Mouse (Mus musculus) spleen, adult 2 months (tissue): ENCODE measurements around the gene Uap1. TPM values are rescaled to one million over a fixed set of nuclear protein-coding genes. Genes with fewer than 3 reads are reported as not detected.

Source experiments
- DNase-seq, 2 experiments: peaks; one replicate each; pipeline versions ENCODE4 v3.0.0 to v3.0.0-alpha.2; 2012 to 2021; ENCODE audit warnings: low spot score in 2 of 2, low read depth in 1 of 2
- H3K27ac ChIP-seq: fragments of 200-500 bp; 2 replicates; pipeline ENCODE4 v1.5.1; 2012; ENCODE audit warnings: low read length, inconsistent platforms; ENCODE audit not compliant: insufficient read depth
- H3K27me3 ChIP-seq: fragments of 200-500 bp; 2 replicates; pipeline ENCODE4 v1.6.1; 2012; ENCODE audit warnings: mild to moderate bottlenecking, moderate library complexity, low read length, inconsistent platforms; ENCODE audit not compliant: control insufficient read depth, insufficient read depth
- H3K36me3 ChIP-seq: fragments of 200-500 bp; 2 replicates; pipeline ENCODE4 v1.6.1; 2012; ENCODE audit warnings: mild to moderate bottlenecking, low read length, inconsistent platforms; ENCODE audit not compliant: control insufficient read depth, insufficient read depth
- H3K4me1 ChIP-seq: fragments of 200-500 bp; 2 replicates; pipeline ENCODE4 v1.6.1; 2011; ENCODE audit warnings: inconsistent platforms; ENCODE audit not compliant: control insufficient read depth, insufficient read depth, insufficient read length
- H3K4me3 ChIP-seq: fragments of 200-500 bp; 2 replicates; pipeline ENCODE4 v1.5.1; 2011; ENCODE audit warnings: mild to moderate bottlenecking, inconsistent platforms; ENCODE audit not compliant: insufficient read depth, insufficient read length; ENCODE audit errors: extremely low read depth
- CTCF ChIP-seq: fragments of 200-500 bp; IDR thresholded peaks from 2 replicates; pipeline ENCODE4 v1.5.1; 2011; ENCODE audit warnings: mild to moderate bottlenecking, inconsistent platforms; ENCODE audit not compliant: insufficient read depth, insufficient read length, insufficient replicate concordance; ENCODE audit errors: extremely low read depth
- POLR2A ChIP-seq: fragments of 200-500 bp; IDR thresholded peaks from 2 replicates; pipeline ENCODE4 v1.6.1; 2011; ENCODE audit warnings: low read depth, low read length, inconsistent platforms
- WGBS: fragments of 180-500 bp; shearing (Covaris S2); methylation state at CpG from one replicate; pipeline ENCODE4 v1.1.7; 2018; 5-methylcytosine and 5-hydroxymethylcytosine counted together
- polyA plus RNA-seq: library from polyadenylated mRNA; depleted of rRNA; stranded (reverse); fragments of >200 nt; gene quantifications from 2 replicates; pipeline ENCODE4 v1.2.3, GENCODE M21; 2012

Uap1 gene
- polyA plus RNA-seq, 1 experiment = 6.8 TPM

- no peak for TF ChIP-seq POLR2A
- no peak for TF ChIP-seq CTCF
- H3K4me1 ChIP-seq = no peaks in the 10 kb centered on the region; the same call in none of the 2 replicates
- H3K36me3 ChIP-seq = peaks cover 10% of the 10 kb centered on the region
- H3K27me3 ChIP-seq = no peaks in the 10 kb centered on the region
- no peak overlapping the region for H3K4me3 ChIP-seq
- DNase-seq = no peak
- WGBS = 75% methylated on average over 3 of the region's 3 CpGs
- H3K27ac ChIP-seq = no peak overlapping the region
Observed at GRCm38 (mm10) chr1:170164913-170165312, 9.8 kb downstream of the Uap1 start.

- Histone ChIP-seq H3K4me1 (no peaks in the 10 kb centered on the region; the same call in none of the 2 replicates), H3K27me3 (no peaks in the 10 kb centered on the region), H3K4me3 (no peak overlapping the region), H3K27ac (no peak overlapping the region), H3K36me3 (peaks cover 12% of the 10 kb centered on the region)
- TF ChIP-seq POLR2A (no peak), CTCF (no peak)
- WGBS = 65% methylated on average over 2 of the region's 2 CpGs
- no peak for DNase-seq
Observed at GRCm38 (mm10) chr1:170164053-170164614, 10.6 kb downstream of the Uap1 start.

GRCm38 (mm10) chr1:170163398-170163943 lies 11.3 kb downstream of the Uap1 start:
- Histone ChIP-seq H3K27me3 (no peaks in the 10 kb centered on the region), H3K4me3 (no peak overlapping the region), H3K4me1 (no peaks in the 10 kb centered on the region; the same call in none of the 2 replicates), H3K27ac (no peak overlapping the region), H3K36me3 (peaks cover 15% of the 10 kb centered on the region)
- 50% methylated on average over 3 of the region's 3 CpGs for WGBS
- no peak for DNase-seq
- TF ChIP-seq CTCF = no peak
- TF ChIP-seq POLR2A = no peak

GRCm38 (mm10) chr1:170161852-170162251 lies 12.9 kb downstream of the Uap1 start:
- DNase-seq = no peak
- 56% methylated on average over 6 of the region's 6 CpGs for WGBS
- Histone ChIP-seq H3K4me1 (no peaks in the 10 kb centered on the region; the same call in none of the 2 replicates), H3K27ac (no peak overlapping the region), H3K27me3 (no peaks in the 10 kb centered on the region), H3K4me3 (no peak overlapping the region), H3K36me3 (peaks cover 19% of the 10 kb centered on the region)
- TF ChIP-seq CTCF (no peak), POLR2A (no peak)

- Histone ChIP-seq H3K36me3 (peaks cover 17% of the 10 kb centered on the region), H3K4me3 (no peak overlapping the region), H3K27ac (no peak overlapping the region), H3K27me3 (no peaks in the 10 kb centered on the region), H3K4me1 (no peaks in the 10 kb centered on the region; the same call in none of the 2 replicates)
- TF ChIP-seq CTCF (no peak), POLR2A (no peak)
- WGBS = 35% methylated on average over 3 of the region's 3 CpGs
- no peak for DNase-seq
Observed at GRCm38 (mm10) chr1:170160397-170160938, 14.3 kb downstream of the Uap1 start.

GRCm38 (mm10) chr1:170159707-170160106 lies 15.1 kb downstream of the Uap1 start:
- Histone ChIP-seq H3K4me3 (no peak overlapping the region), H3K36me3 (peaks cover 16% of the 10 kb centered on the region), H3K27ac (no peak overlapping the region), H3K27me3 (no peaks in the 10 kb centered on the region), H3K4me1 (no peaks in the 10 kb centered on the region; the same call in none of the 2 replicates)
- WGBS = 92% methylated on average over 2 of the region's 2 CpGs
- TF ChIP-seq POLR2A (no peak), CTCF (no peak)
- no peak for DNase-seq

- DNase-seq = no peak
- Histone ChIP-seq H3K4me1 (peaks cover 2% of the 10 kb centered on the region; the same call in 1 of the 2 replicates), H3K36me3 (peaks cover 15% of the 10 kb centered on the region), H3K27ac (no peak overlapping the region), H3K27me3 (no peaks in the 10 kb centered on the region), H3K4me3 (no peak overlapping the region)
- no peak for TF ChIP-seq POLR2A
- no peak for TF ChIP-seq CTCF
- whole genome bisulfite sequencing = 91% methylated on average over 5 of the region's 5 CpGs
Observed at GRCm38 (mm10) chr1:170155761-170156160, 19.0 kb downstream of the Uap1 start.
